Mouse (Mus musculus) liver (tissue): ENCODE measurements around the gene Fhad1.

ENCODE experiments used
- DNase-seq: peaks from one replicate; pipeline ENCODE4 v3.0.0-alpha.2; 2020; ENCODE audit warnings: mixed read lengths

The Fhad1 gene

DNA sequence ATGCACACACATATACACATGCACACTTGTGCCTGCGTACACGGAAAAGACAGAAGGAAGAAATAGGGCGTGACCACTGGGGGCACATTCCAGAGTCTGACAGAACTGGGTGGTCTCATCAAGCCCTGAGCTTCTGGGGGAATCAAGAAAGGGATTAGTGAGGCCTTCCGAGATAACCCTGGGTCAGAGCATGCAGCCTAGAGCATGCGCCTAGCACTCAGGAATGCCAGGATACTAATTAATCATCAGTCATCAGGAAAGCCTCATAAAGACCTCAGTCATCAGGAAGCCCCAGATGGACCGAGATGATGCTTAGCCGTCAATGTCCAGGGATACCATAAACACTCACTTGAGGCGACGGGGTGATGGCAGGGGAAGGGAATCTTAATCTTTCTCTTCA lies 135.0 kb downstream of the Fhad1 start:
- no peak for DNase-seq

DNA sequence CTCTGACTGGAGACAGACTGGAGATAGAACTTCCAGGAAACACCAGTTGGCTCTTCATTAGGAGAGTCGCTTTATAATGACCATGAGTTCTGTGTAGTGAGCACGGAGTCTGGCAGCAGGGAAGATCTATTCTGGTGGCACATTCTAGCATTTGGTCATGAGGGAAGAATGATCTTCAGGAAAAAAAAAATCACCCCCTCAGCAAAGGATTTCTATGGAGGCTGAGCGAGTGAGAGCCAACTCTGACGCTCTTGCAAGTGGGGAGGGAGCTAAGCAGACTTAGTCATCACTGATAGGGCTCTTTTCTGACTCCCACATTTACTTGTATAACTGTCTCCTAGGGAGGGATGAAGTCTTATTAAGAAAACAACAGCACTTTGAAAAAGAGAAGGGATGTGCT lies 135.8 kb downstream of the Fhad1 start:
- no peak for DNase-seq

DNA sequence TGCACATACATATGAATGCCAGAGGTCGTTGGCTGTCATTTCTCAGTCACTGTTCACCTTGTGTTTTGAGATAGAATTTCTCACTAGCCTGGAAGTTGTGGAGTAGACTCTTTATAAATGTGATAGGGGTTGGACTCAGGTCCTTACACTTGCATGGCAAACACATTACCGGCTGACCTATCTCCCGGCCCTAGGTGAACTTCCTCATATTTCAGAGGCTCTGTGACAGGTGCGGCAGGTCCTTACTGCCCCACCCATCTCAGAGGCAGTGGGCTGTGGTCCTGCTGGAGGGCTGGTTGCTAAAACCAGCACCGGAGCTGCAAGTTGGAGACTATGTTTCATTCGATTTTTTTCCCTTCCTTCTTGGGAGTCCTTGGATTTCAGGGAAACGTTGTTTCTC lies 136.3 kb downstream of the Fhad1 start:
- DNase-seq = no peak

DNA sequence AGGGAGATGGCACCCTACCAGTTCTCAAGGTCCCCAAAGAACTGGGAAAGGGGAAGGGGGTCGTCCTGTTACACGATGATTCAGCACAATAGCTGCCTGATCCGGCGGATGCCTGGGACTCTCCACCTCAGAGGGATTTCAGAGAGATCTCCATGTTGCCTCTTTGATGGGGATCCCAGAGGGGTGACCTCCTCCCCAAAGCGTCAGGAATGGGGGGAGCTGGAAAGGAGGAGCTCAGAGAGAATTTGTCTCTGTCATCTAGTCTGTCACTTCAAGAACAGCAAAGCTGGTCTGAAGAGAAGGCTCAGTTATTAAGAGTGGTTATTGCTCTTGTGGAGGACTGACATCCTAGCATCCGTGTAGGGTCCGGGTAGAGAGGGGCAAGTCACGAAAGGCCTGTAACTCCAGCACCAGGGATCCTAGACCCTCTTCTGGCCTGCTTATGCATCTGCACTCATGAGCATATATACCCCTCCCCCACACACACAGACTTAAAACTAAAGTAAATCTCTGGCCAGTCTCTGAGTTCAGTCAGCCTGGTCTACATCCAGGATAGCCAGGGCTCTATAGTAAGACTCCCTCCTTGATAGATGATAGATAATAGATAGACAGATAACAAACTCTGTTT lies 139.3 kb downstream of the Fhad1 start:
- DNase-seq = no peak

DNA sequence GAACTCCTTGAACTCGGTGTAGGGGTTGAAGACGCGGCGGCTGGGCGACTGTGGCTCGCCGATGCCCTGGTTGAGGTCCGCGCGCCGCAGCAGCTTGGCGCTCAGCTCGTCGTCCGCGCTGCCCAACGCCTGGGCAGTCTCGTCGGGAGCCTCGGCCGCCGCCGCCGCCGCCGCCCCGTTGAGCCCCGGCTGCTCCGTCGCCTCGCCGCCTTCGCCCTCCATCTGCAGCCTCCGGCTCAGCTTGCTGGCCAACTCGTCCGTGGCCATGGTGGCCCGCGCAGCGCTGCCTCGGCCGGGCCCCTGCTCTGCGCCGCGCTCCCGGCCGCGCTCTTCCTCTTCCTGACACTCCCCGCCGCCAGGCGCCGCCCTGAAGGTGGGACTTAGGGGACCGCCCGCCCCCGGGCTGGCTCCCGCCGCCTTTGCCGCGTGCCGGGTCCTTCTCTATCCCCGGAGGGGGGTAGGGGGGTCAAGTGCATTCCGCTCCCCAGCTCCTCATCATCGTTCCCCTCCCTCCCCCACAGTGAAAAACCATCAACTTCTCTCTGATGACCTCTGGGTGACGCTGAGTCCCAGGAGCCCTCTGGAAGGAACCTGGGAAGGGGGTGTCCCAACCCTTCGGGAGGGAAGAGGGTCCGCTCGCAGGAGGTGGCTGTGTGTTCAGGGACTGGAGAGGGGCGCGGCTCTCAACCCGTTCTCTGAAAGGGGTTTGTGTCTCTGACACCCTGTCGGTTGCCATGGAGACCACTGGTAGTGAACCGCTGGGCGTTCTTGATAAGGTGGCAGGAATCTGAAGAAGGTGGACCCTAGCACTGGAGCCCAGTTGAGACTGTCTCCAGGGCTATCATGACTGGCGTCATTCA lies 140.1 kb downstream of the Fhad1 start, which contains the start of gene Efhd2:
Gene Efhd2, minus strand, starts transcription at position 320 of the 860 bp plus-strand sequence.
- DNase-seq = peak; percentile 93

DNA sequence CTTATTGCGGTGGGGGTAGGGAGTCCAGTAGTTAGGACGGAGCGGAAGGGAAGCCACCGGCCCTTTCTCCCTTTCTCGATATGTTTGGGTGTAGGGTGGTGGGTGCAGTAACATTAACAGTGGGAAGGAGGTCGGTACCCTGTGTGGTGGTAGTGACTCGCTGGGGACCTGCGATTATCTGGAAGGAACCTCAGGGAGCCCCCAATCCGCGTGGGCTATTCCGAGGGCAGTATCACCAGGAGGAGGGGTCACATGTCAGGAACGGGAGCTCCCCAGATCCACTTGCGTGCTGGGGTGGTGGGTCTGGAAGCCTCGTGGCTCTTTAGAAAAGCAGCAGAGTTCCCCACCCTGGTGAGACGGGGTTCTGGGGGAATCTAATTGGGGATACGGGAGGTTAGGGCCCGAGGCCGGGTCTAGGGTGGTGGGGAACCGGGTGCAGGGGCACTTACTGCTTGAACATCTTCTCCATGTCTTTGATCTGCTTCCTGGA lies 140.7 kb downstream of the Fhad1 start:
- peak; percentile 34 for DNase-seq

DNA sequence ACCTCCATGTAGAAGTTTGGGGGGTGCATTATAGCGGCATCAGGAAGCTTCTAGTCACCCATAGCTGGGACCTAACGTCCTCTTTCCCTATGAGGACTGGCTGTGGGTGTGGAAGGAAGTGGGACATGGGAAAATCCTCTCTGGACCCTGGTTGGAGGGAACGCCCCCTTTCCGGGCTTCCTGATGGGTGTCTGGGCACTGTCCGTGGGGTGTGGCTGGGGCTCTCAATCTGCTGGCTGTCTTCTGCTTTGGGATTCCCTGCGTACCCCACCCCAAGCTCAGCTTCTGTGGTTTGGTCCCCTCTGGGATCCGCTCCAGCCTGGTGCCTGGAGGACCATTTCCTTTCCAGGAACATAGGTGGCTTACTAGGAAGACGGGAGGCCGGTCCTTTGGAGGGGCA lies 141.9 kb downstream of the Fhad1 start:
- no peak for DNase-seq

DNA sequence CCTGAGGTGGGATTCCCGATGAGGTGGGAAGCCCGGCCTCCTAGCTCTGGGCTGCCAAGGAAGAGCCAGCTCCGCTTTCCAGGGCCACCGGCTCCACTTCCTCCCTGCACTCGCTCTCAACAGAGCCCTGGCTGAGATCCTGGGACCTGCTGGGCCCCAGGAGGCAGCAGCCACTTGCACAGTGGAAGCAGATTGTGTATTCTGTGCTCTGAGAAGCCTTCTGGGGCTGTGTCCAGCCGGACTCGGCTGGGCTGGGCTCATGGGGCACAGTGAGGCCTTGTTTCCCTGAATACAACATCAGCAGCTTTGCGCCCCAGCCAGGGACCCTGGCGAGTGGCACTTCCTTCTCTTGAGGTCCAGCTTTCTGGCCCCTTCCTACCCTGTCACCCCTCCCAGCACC lies 143.0 kb downstream of the Fhad1 start:
- DNase-seq = no peak

DNA sequence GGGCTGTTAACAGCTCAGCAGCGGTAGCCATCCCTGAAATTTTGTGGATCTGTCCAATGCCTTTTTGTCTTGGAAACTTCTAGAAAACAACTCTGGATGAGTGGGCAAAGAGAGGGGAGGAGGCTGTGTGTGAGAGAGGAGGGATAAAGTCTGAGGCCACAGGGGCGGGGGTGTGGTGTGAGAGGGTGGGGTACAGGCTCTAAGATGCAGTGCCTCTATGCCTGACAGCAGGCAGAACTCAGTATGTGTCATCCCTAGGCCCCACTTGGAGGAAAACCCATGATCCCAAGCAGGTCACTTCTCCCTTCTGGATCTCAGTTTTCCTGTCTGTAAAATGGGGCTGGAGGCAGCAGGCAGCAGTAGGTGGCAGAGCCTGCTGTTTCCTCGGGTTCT lies 143.6 kb downstream of the Fhad1 start:
- peak; percentile 54 for DNase-seq

DNA sequence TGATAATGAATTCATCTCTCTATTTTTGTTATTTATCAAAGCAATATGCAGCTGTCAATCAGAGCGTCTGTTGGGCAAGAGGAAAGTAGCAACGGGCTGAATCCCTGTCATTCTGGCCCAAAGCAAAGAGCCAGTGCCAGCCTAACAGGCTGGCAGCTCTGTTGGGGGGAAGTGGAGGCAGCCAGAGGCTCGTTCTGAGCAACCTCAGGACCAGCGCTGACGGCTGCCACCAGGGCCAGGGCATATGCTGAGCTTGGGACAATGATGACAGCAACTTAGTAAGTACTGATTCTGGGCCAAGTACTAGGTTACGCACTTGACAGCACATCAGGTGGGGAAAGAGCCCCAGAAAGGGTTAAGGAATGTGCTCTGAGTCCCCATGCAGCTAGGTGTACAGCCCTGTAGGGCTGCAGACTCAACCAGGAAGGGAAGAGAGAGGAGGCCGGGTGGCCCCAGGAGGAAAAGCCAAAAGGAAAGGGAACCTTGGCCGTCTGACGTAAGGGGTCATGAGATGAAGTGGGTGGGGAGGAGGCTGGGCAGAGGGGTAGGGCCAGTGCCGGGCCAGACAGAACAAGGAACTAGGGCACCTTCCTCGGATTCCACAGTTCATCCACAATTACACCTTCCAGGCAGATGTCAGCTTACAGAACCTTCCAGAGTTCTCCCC lies 144.1 kb downstream of the Fhad1 start:
- DNase-seq = no peak

DNA sequence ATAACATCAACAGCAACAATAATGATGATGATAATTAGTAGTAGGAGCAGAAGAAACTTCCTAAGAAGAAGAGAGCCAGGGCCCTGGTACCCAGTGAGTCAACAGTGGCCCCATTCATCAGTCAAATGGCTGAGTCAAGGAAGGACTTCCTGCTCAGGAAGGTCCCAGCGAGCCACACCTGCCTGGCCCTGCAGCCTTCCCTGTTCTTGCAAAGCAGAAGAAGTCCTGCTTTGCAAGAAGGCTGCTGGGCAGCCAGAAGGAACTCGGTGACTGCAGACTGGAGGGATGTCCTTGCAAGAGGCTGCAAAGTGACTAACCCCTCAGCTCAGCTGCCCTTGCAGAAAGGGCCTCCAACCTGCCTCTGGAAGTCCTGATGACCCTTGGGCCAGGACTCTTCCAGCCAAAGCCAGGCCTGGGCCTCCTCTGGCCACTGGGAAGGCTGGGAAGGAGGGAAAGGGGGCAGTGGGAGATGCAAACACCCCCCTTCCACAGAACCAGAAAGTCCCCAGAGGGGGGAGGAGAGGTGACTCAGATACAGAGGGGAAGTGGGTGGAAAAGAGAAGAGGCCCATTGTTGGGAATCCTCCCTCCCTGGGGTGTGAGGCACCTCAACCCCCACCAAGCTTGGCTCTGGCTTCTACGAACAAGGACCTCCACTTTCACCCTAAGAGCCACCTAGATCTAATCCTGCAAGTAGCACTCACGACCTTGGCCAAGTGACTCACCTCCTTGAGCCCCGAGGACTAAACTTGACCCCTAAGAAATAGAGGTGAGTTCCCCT lies 145.3 kb downstream of the Fhad1 start:
- DNase-seq = no peak

DNA sequence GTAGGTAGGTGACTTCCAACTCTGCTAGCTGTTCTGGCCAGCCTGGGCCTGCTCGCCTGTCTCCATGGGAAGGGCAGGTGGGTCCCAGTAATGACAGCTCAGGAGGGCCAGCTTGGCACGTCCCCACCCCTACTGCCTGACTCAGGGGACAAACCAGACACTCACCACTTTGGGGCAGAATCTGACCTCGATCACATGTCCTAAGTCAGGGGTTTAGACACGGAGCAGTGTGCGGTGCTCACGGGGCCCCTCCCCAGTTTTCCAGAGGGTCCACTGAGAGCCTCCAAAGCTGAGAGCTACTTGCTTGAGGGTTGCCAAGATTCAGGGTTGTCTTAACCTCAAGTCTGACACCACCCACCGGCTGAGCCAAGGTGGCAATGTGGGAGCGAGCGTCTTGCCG lies 146.8 kb downstream of the Fhad1 start:
- DNase-seq = no peak

DNA sequence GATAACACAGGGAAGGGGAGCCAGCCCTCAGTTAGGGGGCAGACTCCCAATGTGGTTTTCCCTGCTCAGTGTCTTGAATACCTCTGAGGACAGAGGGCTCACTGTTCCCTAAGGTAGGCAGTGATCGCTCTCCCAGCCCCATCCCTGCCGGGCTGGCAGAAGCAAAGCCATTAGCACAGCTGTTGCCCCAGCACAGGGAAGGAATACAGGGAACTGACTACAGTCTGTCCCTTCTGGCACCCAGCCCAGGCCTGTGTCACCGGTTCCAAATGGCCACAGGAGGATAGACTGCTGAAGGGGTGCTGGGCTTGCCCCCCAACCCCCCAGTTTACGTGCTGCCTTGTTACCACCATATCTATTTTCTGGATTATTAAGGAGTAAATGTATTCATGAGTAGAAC lies 147.4 kb downstream of the Fhad1 start:
- DNase-seq = peak; percentile 37

DNA sequence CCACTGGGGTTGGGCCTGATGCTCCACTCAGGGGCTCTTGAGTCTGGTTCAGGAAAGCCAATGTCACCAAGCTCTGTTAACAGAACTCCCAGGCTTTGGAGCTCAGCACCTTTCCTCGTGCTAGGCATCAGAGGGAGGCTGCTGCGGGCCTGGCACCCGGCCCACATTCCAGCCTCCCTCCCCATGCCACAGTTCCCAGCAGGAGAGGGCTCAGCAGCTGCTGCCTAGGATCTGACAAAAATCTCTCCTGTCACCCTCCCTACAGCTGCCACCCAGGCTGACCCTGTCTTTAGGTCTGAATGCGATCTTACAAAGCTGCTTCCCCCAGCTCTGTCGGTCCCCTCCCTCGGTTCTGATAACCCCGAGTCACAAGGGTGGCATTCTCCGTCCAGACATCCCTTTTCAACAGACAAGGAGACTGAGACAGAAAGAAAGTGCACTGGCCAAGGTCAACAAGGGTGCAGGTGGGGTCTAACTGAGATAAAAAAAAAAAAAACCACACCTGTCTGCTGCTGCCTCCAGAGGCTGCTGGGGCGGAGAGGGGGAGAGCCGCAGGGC lies 147.9 kb downstream of the Fhad1 start:
- DNase-seq = no peak

DNA sequence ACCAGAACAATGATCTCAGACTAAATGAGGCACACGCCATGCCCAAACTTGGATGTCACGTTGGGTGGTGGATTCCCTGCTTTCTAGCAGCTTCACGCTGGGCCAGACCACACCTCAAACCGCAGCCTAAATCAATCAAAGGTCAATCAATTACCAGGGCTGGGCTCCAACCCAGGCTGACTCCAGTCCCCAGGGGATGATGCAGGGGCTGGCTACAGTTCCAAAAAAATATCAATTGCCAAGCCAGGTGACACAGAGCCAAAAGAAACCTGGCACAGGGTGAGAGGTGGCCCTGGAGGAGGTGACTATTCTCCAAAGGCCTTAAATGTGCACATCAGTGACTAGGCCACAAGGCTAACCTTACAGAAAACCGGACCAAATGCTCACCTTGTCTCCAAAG lies 149.3 kb downstream of the Fhad1 start:
- DNase-seq = no peak

DNA sequence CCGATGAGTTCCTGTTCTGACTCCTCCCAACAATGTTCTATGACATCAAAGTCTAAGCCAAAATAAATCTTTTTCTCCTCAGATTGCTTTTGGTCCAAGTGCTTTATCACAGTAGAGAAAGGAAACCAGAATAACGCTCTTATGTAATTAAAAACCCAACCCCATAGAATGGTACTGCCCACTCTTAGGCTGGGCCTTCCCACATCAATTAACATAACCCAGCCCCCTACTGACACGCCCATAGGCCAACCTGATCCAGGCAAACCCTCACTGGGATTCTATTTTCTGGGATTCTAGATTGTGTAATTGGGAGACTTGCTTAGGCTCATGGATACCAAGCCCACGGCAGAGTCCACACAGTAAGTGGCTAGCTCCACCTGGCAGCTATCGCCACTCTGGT lies 149.9 kb downstream of the Fhad1 start:
- no peak for DNase-seq

DNA sequence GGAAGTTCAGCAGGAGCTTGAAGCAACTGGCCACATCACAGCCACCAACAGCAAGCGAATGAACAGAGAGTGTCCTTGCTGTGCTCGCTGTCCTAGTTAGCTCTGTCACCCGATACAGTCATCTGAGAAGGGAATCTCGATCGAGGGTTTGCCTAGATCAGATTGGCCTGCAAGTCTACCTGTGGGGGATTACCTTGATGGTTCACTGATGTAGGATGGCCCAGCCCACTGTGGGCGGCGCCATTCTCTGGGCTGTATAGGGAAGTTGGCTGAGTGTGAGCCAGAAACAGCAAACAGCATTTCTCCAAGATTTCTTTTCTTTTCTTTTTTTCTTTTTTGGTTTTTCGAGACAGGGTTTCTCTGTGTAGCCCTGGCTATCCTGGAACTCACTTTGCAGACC lies 150.4 kb downstream of the Fhad1 start:
- no peak for DNase-seq

DNA sequence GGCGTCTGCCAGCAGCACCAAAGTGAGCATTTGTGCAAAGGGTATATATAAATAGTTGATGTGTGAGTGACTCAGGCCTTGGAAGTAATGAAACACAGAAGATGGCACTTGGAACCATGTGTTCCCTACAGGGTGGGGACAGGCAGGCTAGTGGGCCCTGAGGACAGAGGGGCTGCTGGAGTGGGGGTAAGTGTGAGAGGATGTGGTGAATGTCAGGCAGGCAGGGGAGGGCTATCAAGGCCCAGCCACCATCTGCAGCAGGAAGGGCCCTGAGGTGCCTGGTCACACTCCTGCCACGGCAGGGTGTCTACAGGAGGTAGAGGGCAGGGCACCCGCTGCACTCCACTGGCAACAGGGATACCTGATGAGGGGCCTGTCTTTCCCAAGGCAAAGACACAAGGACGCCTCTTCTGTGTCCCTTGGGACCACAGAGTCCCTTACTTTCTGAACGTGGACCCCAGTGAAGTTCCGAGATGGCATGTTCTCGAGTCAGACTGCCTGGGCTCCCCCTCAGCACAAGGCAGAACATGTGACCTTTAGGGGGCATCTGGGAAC lies 151.1 kb downstream of the Fhad1 start:
- DNase-seq = no peak

DNA sequence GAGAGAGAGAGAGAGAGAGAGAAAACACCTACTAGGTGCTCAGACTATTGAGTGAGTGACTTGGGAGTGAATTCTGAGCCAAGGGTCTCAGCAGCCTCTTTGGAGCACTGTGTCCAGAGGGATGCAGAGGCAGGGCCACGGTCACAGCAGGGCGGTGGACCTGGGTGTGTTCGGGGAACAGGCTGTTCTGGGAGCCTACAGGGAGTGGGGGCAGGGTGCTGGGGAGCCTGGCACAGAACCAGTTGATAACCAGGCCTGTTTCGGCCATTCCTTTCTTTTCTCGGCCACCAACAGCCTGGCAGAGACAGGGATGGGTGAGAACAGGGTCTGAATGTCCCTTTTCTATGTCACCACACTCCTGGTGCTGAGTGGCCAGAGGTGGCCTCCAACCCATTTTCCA lies 152.0 kb downstream of the Fhad1 start:
- DNase-seq = no peak

DNA sequence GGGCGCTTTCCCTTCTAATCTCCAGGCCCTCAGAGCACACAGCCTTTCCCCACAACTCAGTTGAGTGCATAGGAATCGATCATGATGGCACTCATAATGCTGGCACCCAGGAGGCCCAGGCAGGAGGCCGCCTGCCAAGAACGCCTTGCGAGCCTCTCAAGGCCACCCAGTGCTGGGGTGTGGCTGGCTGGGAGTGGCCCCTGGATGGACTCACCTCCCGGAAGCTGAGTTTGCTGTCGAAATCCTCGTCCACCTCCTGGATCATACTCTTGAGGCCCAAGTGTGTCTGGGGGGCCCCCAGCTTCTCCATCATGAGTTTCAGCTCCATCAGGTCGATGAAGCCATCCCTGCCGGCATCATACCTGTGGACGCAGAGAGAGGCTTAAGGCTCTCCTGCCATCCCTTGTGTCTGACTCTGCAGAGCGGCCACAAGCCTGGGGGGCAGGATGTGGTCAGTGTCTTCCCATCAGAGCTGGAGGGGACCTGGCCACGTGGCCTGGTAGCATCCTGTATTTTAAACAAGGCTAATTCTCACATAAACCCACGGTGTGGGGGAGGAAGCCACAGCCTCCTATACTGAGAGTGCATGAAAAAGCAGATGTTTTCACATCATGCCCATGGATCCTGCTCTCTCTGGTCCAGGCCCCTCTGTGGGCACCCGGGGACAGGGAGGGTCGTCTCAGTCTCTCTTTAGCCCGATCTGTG lies 153.1 kb downstream of the Fhad1 start:
- no peak for DNase-seq

DNA sequence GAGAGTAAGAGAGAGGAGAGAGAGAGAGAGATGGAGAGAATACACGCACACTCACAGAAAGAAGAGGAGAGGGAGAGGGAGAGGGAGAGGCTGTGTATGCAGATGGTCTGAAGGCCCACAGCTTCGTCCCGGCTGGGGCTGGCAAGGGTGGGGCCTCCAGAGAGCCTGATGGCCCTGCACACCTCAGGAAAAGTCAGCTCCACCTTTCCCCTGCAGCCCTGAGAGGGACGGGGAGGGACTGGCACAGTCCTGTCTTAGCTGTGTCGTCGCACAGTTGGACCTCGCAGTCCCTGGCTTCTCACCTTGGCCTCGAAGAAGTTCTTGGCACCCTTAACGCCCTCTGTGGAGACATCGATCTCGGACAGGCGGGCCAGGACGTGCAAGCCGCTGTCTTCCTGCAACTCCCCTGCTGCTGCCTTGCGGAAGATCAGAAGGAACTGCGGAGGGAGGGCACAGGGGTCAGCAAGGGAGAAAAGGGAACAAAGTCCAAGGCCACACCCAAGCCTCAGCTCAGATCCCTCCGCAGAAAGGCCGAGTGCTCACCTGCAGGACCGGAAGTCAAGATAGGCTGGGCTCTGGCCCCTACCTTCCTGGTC lies 154.5 kb downstream of the Fhad1 start:
- no peak for DNase-seq
